Mouse (Mus musculus) c-Kit-positive CD71-positive TER-119-positive erythroid progenitor cells, embryonic 14.5 days (primary cell): Measurements from ENCODE around the gene Ndufa3.
A peak's percentile ranks its signal among the peaks of the same experiment; 100 is the strongest.

Source experiments
- DNase-seq: peaks from one replicate; pipeline ENCODE4 v3.0.0-alpha.2; 2013; ENCODE audit warnings: low spot score

The Ndufa3 gene

GRCm38 (mm10) chr7:3610437-3610836 lies 6.7 kb upstream of the Ndufa3 start:
- no peak for DNase-seq

- DNase-seq, result no peak
Measured at GRCm38 (mm10) chr7:3611006-3611405, 6.2 kb upstream of the Ndufa3 start.

GRCm38 (mm10) chr7:3614021-3614420 lies 3.2 kb upstream of the Ndufa3 start:
- DNase-seq, result no peak

- DNase-seq, result no peak
Measured at GRCm38 (mm10) chr7:3616057-3616388, 1.1 kb upstream of the Ndufa3 start, which contains the start of gene Oscar. Oscar (minus strand) TSS chr7:3616157.

GRCm38 (mm10) chr7:3616389-3617241 lies 558 bp upstream of the Ndufa3 start:
- no peak for DNase-seq

GRCm38 (mm10) chr7:3629030-3629429 lies 11.9 kb downstream of the Ndufa3 start:
- no peak for DNase-seq

GRCm38 (mm10) chr7:3629543-3630477 lies 12.6 kb downstream of the Ndufa3 start, which contains the start of the genes Tfpt and Prpf31:
Tfpt (minus strand) TSS chr7:3629929.
Prpf31 (plus strand) TSS chr7:3629985.
- DNase-seq, result peak; percentile 96

- DNase-seq, result no peak
Measured at GRCm38 (mm10) chr7:3630478-3630815, 13.3 kb downstream of the Ndufa3 start.

GRCm38 (mm10) chr7:3643412-3643811 lies 26.2 kb downstream of the Ndufa3 start:
- no peak for DNase-seq

GRCm38 (mm10) chr7:3643843-3644242 lies 26.7 kb downstream of the Ndufa3 start:
- no peak for DNase-seq

GRCm38 (mm10) chr7:3644348-3644671 lies 27.1 kb downstream of the Ndufa3 start:
- DNase-seq, result no peak

- DNase-seq, result peak; percentile 98
Measured at GRCm38 (mm10) chr7:3644672-3645487, 27.7 kb downstream of the Ndufa3 start, which contains the start of gene Cnot3. Cnot3 (plus strand) TSS chr7:3645268.

GRCm38 (mm10) chr7:3645488-3646025 lies 28.4 kb downstream of the Ndufa3 start:
- no peak for DNase-seq

- peak; percentile 13 for DNase-seq
Measured at GRCm38 (mm10) chr7:3646188-3646587, 29.0 kb downstream of the Ndufa3 start.

GRCm38 (mm10) chr7:3646641-3647040 lies 29.5 kb downstream of the Ndufa3 start:
- peak; percentile 15 for DNase-seq

GRCm38 (mm10) chr7:3656966-3657365 lies 39.8 kb downstream of the Ndufa3 start:
- no peak for DNase-seq

GRCm38 (mm10) chr7:3658578-3658977 lies 41.4 kb downstream of the Ndufa3 start:
- no peak for DNase-seq

- no peak for DNase-seq
Measured at GRCm38 (mm10) chr7:3664524-3665214, 47.5 kb downstream of the Ndufa3 start.

GRCm38 (mm10) chr7:3665215-3666114 lies 48.3 kb downstream of the Ndufa3 start, which contains the start of gene Leng1:
Leng1 (minus strand) TSS chr7:3665840.
- DNase-seq, result peak; percentile 98

- DNase-seq, result peak; percentile 65
Measured at GRCm38 (mm10) chr7:3666921-3667391, 49.8 kb downstream of the Ndufa3 start.
